Mouse (Mus musculus) myocyte (in vitro differentiated cells): ENCODE data around the gene Cpne2.

Experiments used
- CEBPB ChIP-seq: IDR thresholded peaks from 2 replicates; pipeline ENCODE4 v1.6.1; 2011; ENCODE audit warnings: mild to moderate bottlenecking, moderate library complexity; ENCODE audit not compliant: poor library complexity, insufficient read depth, severe bottlenecking
- MYOG ChIP-seq, 3 experiments: IDR thresholded peaks; one replicate each; pipeline ENCODE4 v1.6.1; 2011; ENCODE audit warnings: control low read depth in 2 of 3, low read depth in 2 of 3, mild to moderate bottlenecking in 2 of 3; ENCODE audit not compliant: insufficient read length in 2 of 3, control insufficient read depth in 1 of 3, insufficient read depth in 1 of 3
- POLR2A ChIP-seq: IDR thresholded peaks from one replicate; pipeline ENCODE4 v1.6.1; 2011; ENCODE audit warnings: low read depth, mild to moderate bottlenecking, control low read depth, moderate library complexity; ENCODE audit not compliant: insufficient read length

DNA sequence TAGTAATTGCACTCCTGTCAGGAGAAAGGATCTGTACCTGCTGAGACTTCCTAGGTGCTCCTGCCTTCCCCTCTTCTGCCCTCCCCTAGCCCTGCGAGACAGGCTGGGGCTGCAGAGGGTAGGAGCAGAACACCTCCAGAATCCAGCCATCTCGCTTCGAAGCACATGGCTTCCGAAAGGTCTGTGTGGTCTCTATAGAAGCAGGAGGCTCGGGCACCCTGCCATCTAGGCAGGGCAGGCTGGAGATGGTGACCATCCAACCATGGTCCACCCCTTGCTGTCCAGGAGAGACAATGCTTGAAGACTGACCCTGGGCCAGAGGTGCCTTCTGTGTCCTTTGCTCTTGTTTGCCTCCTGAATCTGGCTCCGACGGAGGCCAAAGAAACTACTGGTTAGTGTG lies 2.8 kb downstream of the Cpne2 start:
- TF ChIP-seq CEBPB = no peak
- no peak for TF ChIP-seq POLR2A
- TF ChIP-seq MYOG (IDR thresholded peaks at IDR 0.05; ENCODE audit: control insufficient read depth in 1 of 3, insufficient read depth in 1 of 3, insufficient read length in 2 of 3, low read depth in 2 of 3) = no peak
